Mouse (Mus musculus): ENCODE measurements around the gene Gm20388.

The Gm20388 gene

GRCm38 (mm10) chr8:120563851-120564837, 653.5 kb downstream of the Gm20388 start:
- DNase-seq (ENCODE audit: low spot score in 2 of 2): peak in 1 of 2 experiments; percentile 31

GRCm38 (mm10) chr8:120565151-120565711, 654.6 kb downstream of the Gm20388 start:
- DNase-seq (ENCODE audit: low spot score in 2 of 2): no peak

- DNase-seq (ENCODE audit: low spot score in 2 of 2): no peak
Observed at GRCm38 (mm10) chr8:120566681-120567080, 656.0 kb downstream of the Gm20388 start.

GRCm38 (mm10) chr8:120567731-120568130, 657.1 kb downstream of the Gm20388 start:
- no peak for DNase-seq (ENCODE audit: low spot score in 2 of 2)

GRCm38 (mm10) chr8:120568164-120568798, 657.6 kb downstream of the Gm20388 start:
- DNase-seq (ENCODE audit: low spot score in 2 of 2): no peak

- no peak for DNase-seq (ENCODE audit: low spot score in 2 of 2)
Observed at GRCm38 (mm10) chr8:120569123-120569522, 658.5 kb downstream of the Gm20388 start.

GRCm38 (mm10) chr8:120569939-120570715, 659.5 kb downstream of the Gm20388 start:
- peak; percentile 57 to 72 for DNase-seq (ENCODE audit: low spot score in 2 of 2)

- DNase-seq (ENCODE audit: low spot score in 2 of 2): no peak
Observed at GRCm38 (mm10) chr8:120571561-120571960, 660.9 kb downstream of the Gm20388 start.

- peak; percentile 44 to 62 for DNase-seq (ENCODE audit: low spot score in 2 of 2)
Observed at GRCm38 (mm10) chr8:120572534-120572933, 661.9 kb downstream of the Gm20388 start.

GRCm38 (mm10) chr8:120573866-120574265, 663.2 kb downstream of the Gm20388 start:
- no peak for DNase-seq (ENCODE audit: low spot score in 2 of 2)

GRCm38 (mm10) chr8:120574941-120575340, 664.3 kb downstream of the Gm20388 start:
- no peak for DNase-seq (ENCODE audit: low spot score in 2 of 2)

- no peak for DNase-seq (ENCODE audit: low spot score in 2 of 2)
Observed at GRCm38 (mm10) chr8:120575801-120576200, 665.2 kb downstream of the Gm20388 start.

- no peak for DNase-seq (ENCODE audit: low spot score in 2 of 2)
Observed at GRCm38 (mm10) chr8:120577821-120578220, 667.2 kb downstream of the Gm20388 start.

- DNase-seq (ENCODE audit: low spot score in 2 of 2): no peak
Observed at GRCm38 (mm10) chr8:120580336-120581000, 669.8 kb downstream of the Gm20388 start.

GRCm38 (mm10) chr8:120581329-120581728, 670.7 kb downstream of the Gm20388 start:
- no peak for DNase-seq (ENCODE audit: low spot score in 2 of 2)

GRCm38 (mm10) chr8:120581811-120582210, 671.2 kb downstream of the Gm20388 start:
- no peak for DNase-seq (ENCODE audit: low spot score in 2 of 2)

GRCm38 (mm10) chr8:120585521-120585920, 674.9 kb downstream of the Gm20388 start:
- DNase-seq (ENCODE audit: low spot score in 2 of 2): no peak

GRCm38 (mm10) chr8:120588908-120589771, 678.5 kb downstream of the Gm20388 start, which contains the start of gene Gins2:
Gins2 (minus strand) TSS chr8:120589304.
- peak; percentile 96 to 97 for DNase-seq (ENCODE audit: low spot score in 2 of 2)

- DNase-seq (ENCODE audit: low spot score in 2 of 2): no peak
Observed at GRCm38 (mm10) chr8:120589921-120590320, 679.3 kb downstream of the Gm20388 start.
